Mouse (Mus musculus): ENCODE measurements around the gene Cd248.

Cd248 gene

GRCm38 (mm10) chr19:5052166-5052822 lies 15.6 kb upstream of the Cd248 start:
- DNase-seq (ENCODE audit: low read depth, low spot score): no peak

- DNase-seq (ENCODE audit: low read depth, low spot score): no peak
Measured at GRCm38 (mm10) chr19:5052853-5053252, 15.0 kb upstream of the Cd248 start.

- no peak for DNase-seq (ENCODE audit: low read depth, low spot score)
Measured at GRCm38 (mm10) chr19:5053909-5054308, 14.0 kb upstream of the Cd248 start.

- DNase-seq (ENCODE audit: low read depth, low spot score): no peak
Measured at GRCm38 (mm10) chr19:5056251-5056650, 11.6 kb upstream of the Cd248 start.

GRCm38 (mm10) chr19:5057876-5058775 lies 9.8 kb upstream of the Cd248 start:
- DNase-seq (ENCODE audit: low read depth, low spot score): no peak

- no peak for DNase-seq (ENCODE audit: low read depth, low spot score)
Measured at GRCm38 (mm10) chr19:5058801-5059771, 8.8 kb upstream of the Cd248 start.

- DNase-seq (ENCODE audit: low read depth, low spot score): no peak
Measured at GRCm38 (mm10) chr19:5060365-5061330, 7.2 kb upstream of the Cd248 start.

GRCm38 (mm10) chr19:5062041-5062440 lies 5.8 kb upstream of the Cd248 start:
- no peak for DNase-seq (ENCODE audit: low read depth, low spot score)

- DNase-seq (ENCODE audit: low read depth, low spot score): no peak
Measured at GRCm38 (mm10) chr19:5062446-5062845, 5.4 kb upstream of the Cd248 start.

GRCm38 (mm10) chr19:5065104-5065503 lies 2.8 kb upstream of the Cd248 start:
- no peak for DNase-seq (ENCODE audit: low read depth, low spot score)

- DNase-seq (ENCODE audit: low read depth, low spot score): no peak
Measured at GRCm38 (mm10) chr19:5067040-5067799, 658 bp upstream of the Cd248 start.

GRCm38 (mm10) chr19:5068570-5069234 lies 824 bp downstream of the Cd248 start:
- DNase-seq (ENCODE audit: low read depth, low spot score): no peak

- DNase-seq (ENCODE audit: low read depth, low spot score): no peak
Measured at GRCm38 (mm10) chr19:5069486-5069885, 1.6 kb downstream of the Cd248 start.

GRCm38 (mm10) chr19:5069978-5070377 lies 2.1 kb downstream of the Cd248 start:
- no peak for DNase-seq (ENCODE audit: low read depth, low spot score)

GRCm38 (mm10) chr19:5071077-5071476 lies 3.2 kb downstream of the Cd248 start:
- no peak for DNase-seq (ENCODE audit: low read depth, low spot score)

- no peak for DNase-seq (ENCODE audit: low read depth, low spot score)
Measured at GRCm38 (mm10) chr19:5071545-5072369, 3.9 kb downstream of the Cd248 start.

- DNase-seq (ENCODE audit: low read depth, low spot score): no peak
Measured at GRCm38 (mm10) chr19:5072389-5073019, 4.6 kb downstream of the Cd248 start.

- DNase-seq (ENCODE audit: low read depth, low spot score): no peak
Measured at GRCm38 (mm10) chr19:5073028-5073427, 5.2 kb downstream of the Cd248 start.

All from brain, embryonic 18.5 days (tissue).